Mouse (Mus musculus) brain, embryonic 18.5 days (tissue): ENCODE measurements around the gene Cenps.

ENCODE experiments used
- DNase-seq: peaks from one replicate; pipeline ENCODE4 v3.0.0-alpha.2; 2012; ENCODE audit warnings: low read depth, low spot score

Gene Cenps

GRCm38 (mm10) chr4:149157415-149157973 lies 20.1 kb upstream of the Cenps start:
- no peak for DNase-seq

GRCm38 (mm10) chr4:149155711-149156110 lies 18.3 kb upstream of the Cenps start:
- DNase-seq = no peak

GRCm38 (mm10) chr4:149154859-149155258 lies 17.4 kb upstream of the Cenps start:
- DNase-seq = no peak

- DNase-seq = no peak
Measured at GRCm38 (mm10) chr4:149150721-149151120, 13.3 kb upstream of the Cenps start.

- no peak for DNase-seq
Measured at GRCm38 (mm10) chr4:149150256-149150655, 12.8 kb upstream of the Cenps start.

GRCm38 (mm10) chr4:149149611-149150010 lies 12.2 kb upstream of the Cenps start:
- no peak for DNase-seq

GRCm38 (mm10) chr4:149149196-149149595 lies 11.8 kb upstream of the Cenps start:
- DNase-seq = no peak

GRCm38 (mm10) chr4:149148084-149148483 lies 10.7 kb upstream of the Cenps start:
- DNase-seq = no peak

GRCm38 (mm10) chr4:149147528-149147927 lies 10.1 kb upstream of the Cenps start:
- no peak for DNase-seq

GRCm38 (mm10) chr4:149145151-149145550 lies 7.7 kb upstream of the Cenps start:
- no peak for DNase-seq

GRCm38 (mm10) chr4:149144459-149144858 lies 7.0 kb upstream of the Cenps start:
- peak; percentile 61 for DNase-seq

GRCm38 (mm10) chr4:149143594-149143993 lies 6.2 kb upstream of the Cenps start:
- DNase-seq = no peak

GRCm38 (mm10) chr4:149138515-149138914 lies 1.1 kb upstream of the Cenps start:
- no peak for DNase-seq

GRCm38 (mm10) chr4:149136116-149136850 lies 1.1 kb downstream of the Cenps start:
- no peak for DNase-seq

- DNase-seq = no peak
Measured at GRCm38 (mm10) chr4:149133395-149133794, 4.0 kb downstream of the Cenps start.

GRCm38 (mm10) chr4:149131789-149132565 lies 5.5 kb downstream of the Cenps start:
- no peak for DNase-seq

GRCm38 (mm10) chr4:149131021-149131752 lies 6.2 kb downstream of the Cenps start:
- DNase-seq = no peak

- DNase-seq = no peak
Measured at GRCm38 (mm10) chr4:149128467-149128866, 9.0 kb downstream of the Cenps start.

- no peak for DNase-seq
Measured at GRCm38 (mm10) chr4:149126663-149127062, 10.8 kb downstream of the Cenps start, which contains the start of gene Cort. TSS of gene Cort (minus strand) at chr4:149126763.

GRCm38 (mm10) chr4:149126115-149126509 lies 11.3 kb downstream of the Cenps start:
- no peak for DNase-seq

GRCm38 (mm10) chr4:149125341-149126114 lies 11.9 kb downstream of the Cenps start:
- DNase-seq = no peak
